ENCODE assay signal across 12 mouse cellular contexts in genomic region chr2:114784191-114784590, GRCm38 (mm10).
DNase-seq lines count a peak whose midpoint lies in the region; ATAC-seq lines count a peak whose summit lies in the region.
"Had no signal": no experiment of that assay in that cellular context is flagged by ENCODE, and none has a peak within 500 bp of the region (broad histone marks: within the 10 kb centered on the region; RNA-seq: fewer than 3 reads in every experiment).

No protein-coding gene starts in this region.

- no peak overlapping the region for H3K4me3 ChIP-seq in embryonic facial prominence, embryonic 13.5 days
- no peak overlapping the region for H3K4me3 ChIP-seq in limb, embryonic 15.5 days
- H3K4me3 ChIP-seq: midbrain, embryonic 12.5 days had no signal

- H3K9ac ChIP-seq in embryonic facial prominence, embryonic 13.5 days: no peak overlapping the region
- H3K9ac ChIP-seq in limb, embryonic 15.5 days: no peak overlapping the region
- H3K9ac ChIP-seq: midbrain, embryonic 12.5 days had no signal

- no peaks in the 10 kb centered on the region for H3K27me3 ChIP-seq in embryonic facial prominence, embryonic 13.5 days
- H3K27me3 ChIP-seq in limb, embryonic 15.5 days: no peaks in the 10 kb centered on the region
- H3K27me3 ChIP-seq: midbrain, embryonic 12.5 days had no signal

- peaks cover 12% of the 10 kb centered on the region for H3K4me1 ChIP-seq in embryonic facial prominence, embryonic 13.5 days
- H3K4me1 ChIP-seq in limb, embryonic 15.5 days: peaks cover 8% of the 10 kb centered on the region; the same call in 1 of the 2 replicates

- no peaks in the 10 kb centered on the region for H3K36me3 ChIP-seq in embryonic facial prominence, embryonic 13.5 days
- no peaks in the 10 kb centered on the region for H3K36me3 ChIP-seq in limb, embryonic 15.5 days
- H3K36me3 ChIP-seq: midbrain, embryonic 12.5 days had no signal

- H3K4me2 ChIP-seq in embryonic facial prominence, embryonic 13.5 days: no peak overlapping the region
- H3K4me2 ChIP-seq in limb, embryonic 15.5 days: no peak overlapping the region
- H3K4me2 ChIP-seq: midbrain, embryonic 12.5 days had no signal

- DNase-seq in cerebellum, adult 9-11 months: peak; percentile 8
- DNase-seq in cerebellum, adult 8-10 months: no peak
- peak; percentile 10 to 17 for DNase-seq in layer of hippocampus, postnatal 10 days (ENCODE audit: low spot score in 2 of 2)
- DNase-seq in layer of hippocampus, adult 8-10 months (ENCODE audit: low spot score in 2 of 2): no peak
- DNase-seq in ovary, postnatal 14 days (ENCODE audit: low spot score): no peak
- DNase-seq in spleen, adult 18-20 months: no peak
- DNase-seq: adrenal gland, adult 8-10 months; layer of hippocampus, postnatal 36 days; thymus, postnatal 4 days had no signal

- H3K9me3 ChIP-seq in embryonic facial prominence, embryonic 13.5 days: no peaks in the 10 kb centered on the region
- no peaks in the 10 kb centered on the region for H3K9me3 ChIP-seq in limb, embryonic 15.5 days
- H3K9me3 ChIP-seq: midbrain, embryonic 12.5 days had no signal

- ATAC-seq in embryonic facial prominence, embryonic 13.5 days (ENCODE audit: insufficient number of reproducible peaks, insufficient read depth, low FRiP score, low TSS enrichment, low read depth): no peak
- no peak for ATAC-seq in limb, embryonic 15.5 days (ENCODE audit: insufficient number of reproducible peaks, low FRiP score, low TSS enrichment, low read depth)

- H3K27ac ChIP-seq in embryonic facial prominence, embryonic 13.5 days: peak overlapping the region; percentile 87
- 0 out of 2 replicates have a peak overlapping the region, but pooled peaks have one; percentile 11 for H3K27ac ChIP-seq in limb, embryonic 15.5 days
- H3K27ac ChIP-seq: midbrain, embryonic 12.5 days had no signal

Comparison
In these comparisons a context has a peak if more than half of its experiments do, and no peak if none do; other contexts are left out.
1. DNase-seq: peak in cerebellum, adult 9-11 months (single experiment) and layer of hippocampus, postnatal 10 days (2 of 2); none in cerebellum, adult 8-10 months (single experiment), layer of hippocampus, adult 8-10 months (0 of 2), ovary, postnatal 14 days (single experiment) and spleen, adult 18-20 months (0 of 2).